Mouse (Mus musculus): ENCODE measurements around the gene Ckap2. TPM values are rescaled to one million over a fixed set of nuclear protein-coding genes. Genes with fewer than 3 reads are reported as not detected.

Gene Ckap2
- polyA plus RNA-seq, 1 experiment from 2014 or later: 55.0 TPM

DNA sequence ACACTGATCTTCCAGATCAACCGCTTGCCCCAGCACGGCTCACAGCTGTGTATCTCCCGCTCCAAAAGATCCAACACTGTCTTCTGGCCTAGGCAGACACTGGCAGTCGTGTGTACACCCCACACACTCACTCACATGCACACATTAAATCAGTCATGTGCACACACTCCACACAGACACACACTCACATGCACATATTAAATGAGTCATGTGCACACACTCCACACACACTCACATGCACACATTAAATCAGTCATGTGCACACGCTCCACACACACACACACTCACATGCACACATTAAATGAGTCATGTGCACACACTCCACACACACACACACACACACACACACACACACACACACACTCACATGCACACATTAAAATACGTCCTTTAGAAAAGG is 12.3 kb upstream of the Ckap2 start:
- ATAC-seq (ENCODE audit: insufficient read depth, low FRiP score, low TSS enrichment) (no peak), DNase-seq (ENCODE audit: low spot score) (no peak)
- 0 out of 2 replicates have a peak, but pooled peaks cover 3% of the 10 kb centered on the region for H3K4me1 ChIP-seq (ENCODE audit: control insufficient read depth, insufficient read depth, low read length)
- WGBS: 90% methylated on average over 6 of the region's 6 CpGs
- no peak overlapping the region for H3K4me2 ChIP-seq (ENCODE audit: low read depth)
- H3K9ac ChIP-seq (ENCODE audit: low read length): no peak overlapping the region
- no peak overlapping the region for H3K4me3 ChIP-seq (ENCODE audit: low read depth, low read length)
- no peaks in the 10 kb centered on the region for H3K9me3 ChIP-seq (ENCODE audit: control insufficient read depth, low read length)
- H3K27ac ChIP-seq (ENCODE audit: low read depth, low read length): no peak overlapping the region
- H3K27me3 ChIP-seq (ENCODE audit: control insufficient read depth, insufficient read depth, low read length): no peaks in the 10 kb centered on the region
- peaks cover 5% of the 10 kb centered on the region for H3K36me3 ChIP-seq (ENCODE audit: control insufficient read depth, insufficient read depth, low read length)

DNA sequence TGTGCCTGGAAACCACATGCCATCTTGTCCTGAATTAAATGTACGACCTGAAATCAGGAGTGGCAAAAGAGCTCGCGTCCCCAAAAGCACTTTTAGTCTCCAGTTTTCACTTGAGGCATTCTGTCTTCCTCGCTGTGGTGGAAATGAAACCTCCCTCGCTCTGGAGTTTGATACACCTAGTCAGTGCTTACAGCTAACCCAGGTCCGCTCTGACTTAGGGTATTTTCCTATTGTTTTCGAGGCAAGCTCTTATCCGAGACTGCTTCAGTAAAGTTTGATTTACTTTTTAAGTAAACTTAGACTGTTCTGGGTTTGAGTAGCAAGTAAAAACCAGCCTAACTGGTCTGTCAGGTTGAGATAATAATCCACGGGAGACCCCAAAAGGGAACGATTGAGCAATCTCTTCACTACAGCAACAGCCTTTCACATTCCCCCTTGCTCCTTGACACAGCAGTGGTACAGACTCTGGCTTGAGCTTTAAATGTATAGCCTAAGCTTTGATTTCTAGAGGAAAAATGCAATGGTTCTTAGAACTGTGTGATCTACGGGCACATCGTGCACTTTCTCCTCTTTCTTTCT is 7.9 kb upstream of the Ckap2 start:
- no peak for ATAC-seq (ENCODE audit: insufficient read depth, low FRiP score, low TSS enrichment)
- H3K4me2 ChIP-seq (ENCODE audit: low read depth): peak overlapping the region; percentile 52

DNA sequence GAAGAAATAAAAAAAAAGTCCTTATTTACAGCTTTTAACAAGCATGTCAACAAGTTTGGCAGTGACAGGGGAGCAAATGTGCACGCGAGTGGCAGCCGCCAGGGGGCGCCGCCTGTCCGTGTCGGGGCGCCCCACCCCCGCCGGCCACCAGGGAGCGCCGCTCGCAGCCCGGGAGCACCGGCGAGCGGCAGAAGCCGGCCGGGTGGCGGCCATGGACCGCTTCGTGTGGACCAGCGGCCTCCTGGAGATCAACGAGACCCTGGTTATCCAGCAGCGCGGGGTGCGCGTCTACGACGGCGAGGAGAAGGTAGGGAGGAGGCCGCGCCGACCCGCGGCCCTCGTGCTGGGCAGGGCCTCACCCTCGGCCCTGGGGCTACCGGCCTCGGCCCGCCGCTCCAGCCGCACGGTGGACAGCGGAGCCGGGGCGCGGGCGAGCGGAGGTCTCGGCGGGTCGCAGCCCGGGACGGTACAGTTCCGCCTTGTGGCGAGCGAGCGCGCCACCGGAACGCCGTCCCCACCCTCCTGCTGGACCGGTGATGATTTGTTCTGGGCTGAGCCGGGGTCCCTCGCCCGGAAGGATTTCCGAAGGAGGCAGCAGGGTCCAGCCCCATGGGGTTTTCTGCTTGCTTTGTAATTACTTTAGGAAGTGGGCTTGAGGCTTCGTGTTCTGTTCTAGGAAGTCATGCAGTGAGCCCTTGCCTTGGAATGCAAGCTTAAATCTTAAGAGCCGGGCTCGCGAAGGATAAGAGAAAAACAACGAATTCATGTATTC is 7.2 kb upstream of the Ckap2 start, which contains the start of gene Vps36:
TSS of gene Vps36 (plus strand) at position 150 of the 772 bp plus-strand sequence.
- Histone ChIP-seq H3K9ac (ENCODE audit: low read length) (peak within 1 kb of the TSS; percentile 95), H3K27ac (ENCODE audit: low read depth, low read length) (peak within 1 kb of the TSS; percentile 96), H3K27me3 (ENCODE audit: control insufficient read depth, insufficient read depth, low read length) (no peaks in the 10 kb centered on the region), H3K9me3 (ENCODE audit: control insufficient read depth, low read length) (no peaks in the 10 kb centered on the region), H3K4me2 (ENCODE audit: low read depth) (peak within 1 kb of the TSS; percentile 52), H3K36me3 (ENCODE audit: control insufficient read depth, insufficient read depth, low read length) (no peaks in the 10 kb centered on the region), H3K4me3 (ENCODE audit: low read depth, low read length) (peak within 1 kb of the TSS; percentile 71), H3K4me1 (ENCODE audit: control insufficient read depth, insufficient read depth, low read length) (0 out of 2 replicates have a peak, but pooled peaks cover 3% of the 10 kb centered on the region)
- ATAC-seq (ENCODE audit: insufficient read depth, low FRiP score, low TSS enrichment) (peak; percentile 97), DNase-seq (ENCODE audit: low spot score) (peak; percentile 92)
- under 1% methylated on average over 73 of the region's 73 CpGs for WGBS

More for the DNA sequence above, 7.9 kb upstream of the Ckap2 start:
- Histone ChIP-seq H3K4me1 (ENCODE audit: control insufficient read depth, insufficient read depth, low read length) (0 out of 2 replicates have a peak, but pooled peaks cover 3% of the 10 kb centered on the region), H3K9ac (ENCODE audit: low read length) (peak overlapping the region; percentile 95), H3K36me3 (ENCODE audit: control insufficient read depth, insufficient read depth, low read length) (no peaks in the 10 kb centered on the region), H3K27me3 (ENCODE audit: control insufficient read depth, insufficient read depth, low read length) (no peaks in the 10 kb centered on the region), H3K27ac (ENCODE audit: low read depth, low read length) (peak overlapping the region; percentile 96), H3K9me3 (ENCODE audit: control insufficient read depth, low read length) (no peaks in the 10 kb centered on the region), H3K4me3 (ENCODE audit: low read depth, low read length) (peak overlapping the region; percentile 71)
- no peak for DNase-seq (ENCODE audit: low spot score)
- 19% methylated on average over 12 of the region's 12 CpGs for WGBS

DNA sequence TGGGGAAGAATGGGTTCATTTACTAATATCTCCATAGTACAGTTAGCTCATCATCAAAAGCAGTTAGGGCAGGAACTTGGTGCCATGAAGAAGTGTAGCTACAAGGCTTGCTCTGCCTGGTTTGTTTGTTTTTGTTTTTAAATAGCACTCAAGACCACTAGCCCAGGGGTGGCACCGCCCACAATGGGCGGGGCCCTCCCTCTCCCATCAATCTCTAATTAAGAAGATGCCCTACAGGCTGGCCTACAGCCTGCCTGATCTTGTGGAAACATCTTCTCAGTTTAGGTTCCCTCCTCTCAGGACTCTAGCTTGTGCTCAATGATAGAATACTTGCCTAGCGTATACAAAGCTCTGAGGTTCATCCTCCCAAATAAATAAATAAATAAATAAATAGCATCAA is 735 bp downstream of the Ckap2 start:
- Histone ChIP-seq H3K4me3 (ENCODE audit: low read depth, low read length) (peak overlapping the region; percentile 76), H3K9ac (ENCODE audit: low read length) (peak overlapping the region; percentile 70), H3K27me3 (ENCODE audit: control insufficient read depth, insufficient read depth, low read length) (no peaks in the 10 kb centered on the region), H3K4me1 (ENCODE audit: control insufficient read depth, insufficient read depth, low read length) (0 out of 2 replicates have a peak, but pooled peaks cover 2% of the 10 kb centered on the region), H3K36me3 (ENCODE audit: control insufficient read depth, insufficient read depth, low read length) (no peaks in the 10 kb centered on the region), H3K4me2 (ENCODE audit: low read depth) (peak overlapping the region; percentile 64), H3K9me3 (ENCODE audit: control insufficient read depth, low read length) (no peaks in the 10 kb centered on the region), H3K27ac (ENCODE audit: low read depth, low read length) (no peak overlapping the region)
- DNase-seq (ENCODE audit: low spot score) (peak; percentile 63), ATAC-seq (ENCODE audit: insufficient read depth, low FRiP score, low TSS enrichment) (peak; percentile 48)
- under 1% methylated on average over 3 of the region's 3 CpGs for WGBS

GRCm38 (mm10) chr8:22175966-22176365 is 9.7 kb downstream of the Ckap2 start:
- ATAC-seq (ENCODE audit: insufficient read depth, low FRiP score, low TSS enrichment) (no peak), DNase-seq (ENCODE audit: low spot score) (no peak)
- no peak overlapping the region for H3K9ac ChIP-seq (ENCODE audit: low read length)
- 0 out of 2 replicates have a peak, but pooled peaks cover 5% of the 10 kb centered on the region for H3K9me3 ChIP-seq (ENCODE audit: control insufficient read depth, low read length)
- H3K4me3 ChIP-seq (ENCODE audit: low read depth, low read length): no peak overlapping the region
- 94% methylated on average over 7 of the region's 7 CpGs for WGBS
- H3K27ac ChIP-seq (ENCODE audit: low read depth, low read length): no peak overlapping the region
- no peaks in the 10 kb centered on the region for H3K4me1 ChIP-seq (ENCODE audit: control insufficient read depth, insufficient read depth, low read length)
- H3K27me3 ChIP-seq (ENCODE audit: control insufficient read depth, insufficient read depth, low read length): no peaks in the 10 kb centered on the region
- peaks cover 13% of the 10 kb centered on the region for H3K36me3 ChIP-seq (ENCODE audit: control insufficient read depth, insufficient read depth, low read length)
- no peak overlapping the region for H3K4me2 ChIP-seq (ENCODE audit: low read depth)

DNA sequence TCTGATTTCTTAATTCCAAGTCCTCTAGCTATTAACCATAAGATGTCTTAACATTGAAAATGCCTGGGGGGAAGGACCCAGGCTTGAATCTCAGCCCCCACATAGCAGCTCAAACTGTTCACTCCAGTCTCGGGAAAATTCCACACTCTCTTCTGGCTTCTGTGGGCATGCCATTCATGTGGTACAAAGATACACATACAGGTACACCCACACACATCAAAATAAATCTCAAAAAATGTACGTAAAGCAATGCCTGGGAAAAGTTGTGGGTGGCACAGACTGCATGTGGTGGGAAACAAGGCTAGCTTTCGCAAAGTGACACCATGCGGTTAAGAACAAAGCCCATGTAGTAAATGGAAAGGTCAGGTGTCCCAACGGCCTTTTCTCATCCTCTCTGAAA is 16.5 kb downstream of the Ckap2 start:
- no peaks in the 10 kb centered on the region for H3K4me1 ChIP-seq (ENCODE audit: control insufficient read depth, insufficient read depth, low read length)
- no peaks in the 10 kb centered on the region for H3K9me3 ChIP-seq (ENCODE audit: control insufficient read depth, low read length)
- H3K9ac ChIP-seq (ENCODE audit: low read length): no peak overlapping the region
- H3K27me3 ChIP-seq (ENCODE audit: control insufficient read depth, insufficient read depth, low read length): no peaks in the 10 kb centered on the region
- DNase-seq (ENCODE audit: low spot score) (no peak), ATAC-seq (ENCODE audit: insufficient read depth, low FRiP score, low TSS enrichment) (no peak)
- peaks cover 2% of the 10 kb centered on the region; the same call in 1 of the 2 replicates for H3K36me3 ChIP-seq (ENCODE audit: control insufficient read depth, insufficient read depth, low read length)
- H3K4me3 ChIP-seq (ENCODE audit: low read depth, low read length): no peak overlapping the region
- 91% methylated on average over 5 of the region's 5 CpGs for WGBS
- no peak overlapping the region for H3K27ac ChIP-seq (ENCODE audit: low read depth, low read length)
- H3K4me2 ChIP-seq (ENCODE audit: low read depth): no peak overlapping the region

GRCm38 (mm10) chr8:22166080-22166603 is 19.5 kb downstream of the Ckap2 start, which contains the start of gene Nek3:
Gene Nek3, minus strand, starts transcription at chr8:22166435.
- Histone ChIP-seq H3K4me3 (ENCODE audit: low read depth, low read length) (peak within 1 kb of the TSS; percentile 52), H3K4me1 (ENCODE audit: control insufficient read depth, insufficient read depth, low read length) (no peaks in the 10 kb centered on the region), H3K27ac (ENCODE audit: low read depth, low read length) (peak within 1 kb of the TSS; percentile 81), H3K36me3 (ENCODE audit: control insufficient read depth, insufficient read depth, low read length) (peaks cover 2% of the 10 kb centered on the region; the same call in 1 of the 2 replicates), H3K4me2 (ENCODE audit: low read depth) (peak within 1 kb of the TSS; percentile 33), H3K9ac (ENCODE audit: low read length) (peak within 1 kb of the TSS; percentile 66), H3K9me3 (ENCODE audit: control insufficient read depth, low read length) (no peaks in the 10 kb centered on the region), H3K27me3 (ENCODE audit: control insufficient read depth, insufficient read depth, low read length) (no peaks in the 10 kb centered on the region)
- ATAC-seq (ENCODE audit: insufficient read depth, low FRiP score, low TSS enrichment) (peak; percentile 98), DNase-seq (ENCODE audit: low spot score) (peak; percentile 93)
- under 1% methylated on average over 31 of the region's 43 CpGs for WGBS

DNA sequence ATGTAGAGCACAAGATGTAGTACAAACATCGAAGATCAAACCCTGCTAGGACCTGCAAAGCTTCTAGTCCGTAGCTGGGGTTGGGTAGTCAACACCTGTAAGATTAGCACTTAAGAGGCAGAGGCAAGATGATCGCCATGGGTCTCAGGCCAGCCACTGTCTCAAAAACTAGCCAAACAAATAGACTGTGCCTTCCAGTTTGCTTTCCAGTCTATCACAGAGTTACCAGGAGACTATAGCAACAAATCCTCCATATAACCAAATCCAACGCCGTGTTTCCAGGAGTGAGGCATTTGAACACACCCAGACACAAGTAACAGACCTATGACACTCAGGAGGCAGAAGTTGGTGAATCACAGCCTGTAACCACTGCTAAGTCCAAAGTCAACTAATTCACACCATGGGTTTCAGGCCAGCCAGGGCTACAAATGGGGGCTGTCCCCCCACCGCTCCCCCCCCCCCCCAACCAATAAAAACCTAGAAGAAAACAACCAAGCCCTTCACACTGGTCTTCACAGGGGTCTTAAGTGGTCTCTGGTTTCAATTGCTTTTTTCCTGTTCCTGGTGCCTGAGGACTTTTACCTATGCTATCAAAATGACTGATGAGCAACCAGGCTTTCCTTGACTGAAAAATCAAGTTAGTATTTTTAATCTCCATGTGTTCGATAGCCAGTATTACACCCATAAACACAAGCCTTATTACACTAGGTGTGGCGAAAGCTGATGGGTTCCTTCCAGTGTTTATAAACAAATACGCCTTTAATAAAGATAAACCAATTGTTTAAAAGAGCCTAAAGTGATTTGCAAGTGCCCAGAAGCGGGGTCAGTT is 20.2 kb downstream of the Ckap2 start:
- DNase-seq (ENCODE audit: low spot score) (no peak), ATAC-seq (ENCODE audit: insufficient read depth, low FRiP score, low TSS enrichment) (peak; percentile 39)
- H3K9me3 ChIP-seq (ENCODE audit: control insufficient read depth, low read length): no peaks in the 10 kb centered on the region
- H3K9ac ChIP-seq (ENCODE audit: low read length): peak overlapping the region; percentile 66
- H3K27me3 ChIP-seq (ENCODE audit: control insufficient read depth, insufficient read depth, low read length): no peaks in the 10 kb centered on the region
- H3K36me3 ChIP-seq (ENCODE audit: control insufficient read depth, insufficient read depth, low read length): peaks cover 2% of the 10 kb centered on the region; the same call in 1 of the 2 replicates
- H3K4me3 ChIP-seq (ENCODE audit: low read depth, low read length): peak overlapping the region; percentile 52
- peak overlapping the region; percentile 33 for H3K4me2 ChIP-seq (ENCODE audit: low read depth)
- no peak overlapping the region for H3K27ac ChIP-seq (ENCODE audit: low read depth, low read length)
- no peaks in the 10 kb centered on the region for H3K4me1 ChIP-seq (ENCODE audit: control insufficient read depth, insufficient read depth, low read length)
- 50% methylated on average over 10 of the region's 10 CpGs for WGBS

Data from neural tube, embryonic 11.5 days (tissue).